8 mouse cellular contexts compared by ENCODE assay signal in genomic region chr14:76598518-76599216, GRCm38 (mm10). TPM values are rescaled to one million over a fixed set of nuclear protein-coding genes. Genes with fewer than 3 reads are reported as not detected.
A peak's percentile ranks its signal among the peaks of the same experiment; 100 is the strongest.
DNase-seq lines count a peak whose midpoint lies in the region; ATAC-seq lines count a peak whose summit lies in the region.

No protein-coding gene starts in this region.

- peak overlapping the region; percentile 75 for H3K27ac ChIP-seq in liver, embryonic 11.5 days (ENCODE audit: low read depth, low read length)
- peak overlapping the region; percentile 62 for H3K27ac ChIP-seq in midbrain, embryonic 16.5 days (ENCODE audit: low read length)

- peak; percentile 55 for DNase-seq in ovary, adult 18-20 months (ENCODE audit: low spot score)
- no peak for DNase-seq in ovary, postnatal 10 days (ENCODE audit: low spot score)
- peak; percentile 48 for DNase-seq in heart, adult 8-10 months (ENCODE audit: low spot score)
- peak; percentile 19 to 36 for DNase-seq in kidney, adult 8-10 months
- peak; percentile 61 for DNase-seq in liver, embryonic 11.5 days (ENCODE audit: low spot score)
- DNase-seq in yolk sac, embryonic 10.5 days (ENCODE audit: low spot score): peak; percentile 74

- peak overlapping the region; percentile 34 for H3K4me3 ChIP-seq in liver, embryonic 11.5 days (ENCODE audit: low read depth, low read length)
- H3K4me3 ChIP-seq in midbrain, embryonic 16.5 days (ENCODE audit: low read depth, low read length): peak overlapping the region; percentile 17

- peak; percentile 73 for ATAC-seq in common myeloid progenitor, adult 5-6 weeks (replicated peaks; ENCODE audit: low read depth, poor library complexity, severe bottlenecking)
- peak; percentile 77 for ATAC-seq in liver, embryonic 11.5 days (replicated peaks; ENCODE audit: low FRiP score)
- ATAC-seq in midbrain, embryonic 16.5 days: peak; percentile 86

- H3K4me1 ChIP-seq in liver, embryonic 11.5 days (replicated peaks; ENCODE audit: control insufficient read depth, insufficient read depth, low read length): peaks cover 21% of the 10 kb centered on the region
- H3K4me1 ChIP-seq in midbrain, embryonic 16.5 days (ENCODE audit: control insufficient read depth, insufficient read depth, low read length): peaks cover 15% of the 10 kb centered on the region

- H3K36me3 ChIP-seq in liver, embryonic 11.5 days (ENCODE audit: control insufficient read depth, insufficient read depth, low read length): no peaks in the 10 kb centered on the region
- H3K36me3 ChIP-seq in midbrain, embryonic 16.5 days (ENCODE audit: control insufficient read depth, insufficient read depth, low read length): no peaks in the 10 kb centered on the region

- 3% methylated on average over 12 of the region's 12 CpGs for WGBS in liver, embryonic 11.5 days
- WGBS in midbrain, embryonic 16.5 days: 2% methylated on average over 12 of the region's 12 CpGs

- no peaks in the 10 kb centered on the region for H3K9me3 ChIP-seq in liver, embryonic 11.5 days (ENCODE audit: control insufficient read depth, low read length)
- H3K9me3 ChIP-seq in midbrain, embryonic 16.5 days (replicated peaks; ENCODE audit: control insufficient read depth, low read length, poor library complexity, severe bottlenecking): no peaks in the 10 kb centered on the region

- peak overlapping the region; percentile 69 for H3K4me2 ChIP-seq in liver, embryonic 11.5 days
- H3K4me2 ChIP-seq in midbrain, embryonic 16.5 days (ENCODE audit: low read length): peak overlapping the region; percentile 57

- H3K9ac ChIP-seq in liver, embryonic 11.5 days (ENCODE audit: low read depth, low read length): peak overlapping the region; percentile 18
- peak overlapping the region; percentile 40; the same call in 1 of the 2 replicates for H3K9ac ChIP-seq in midbrain, embryonic 16.5 days (ENCODE audit: low read depth, low read length)

- H3K27me3 ChIP-seq in liver, embryonic 11.5 days (replicated peaks; ENCODE audit: control insufficient read depth, insufficient read depth, low read length): no peaks in the 10 kb centered on the region
- H3K27me3 ChIP-seq in midbrain, embryonic 16.5 days (ENCODE audit: control insufficient read depth, insufficient read depth, low read depth, low read length): no peaks in the 10 kb centered on the region

RNA-seq across cellular contexts. Expression of gene Serp2, which starts 42.0 kb away (rescaled TPM):
- not detected in 2 replicates for total RNA-seq in common myeloid progenitor, adult 5-6 weeks (2017)
- total RNA-seq in heart, adult 8-10 months (2022): 1 to 10 TPM in 1 of 4 experiments, under 1 TPM in 1, not detected in 2; 0.54 to 1.0 TPM
- polyA plus RNA-seq in liver, embryonic 11.5 days (2014; fragmentation: Nextera tagmentation; extraction: Ambion mirVana): 4.3 and 5.3 TPM in 2 replicates
- polyA plus RNA-seq in midbrain, embryonic 16.5 days (2015; fragmentation: Nextera tagmentation; extraction: Ambion mirVana): 207 and 239 TPM in 2 replicates
